Mouse (Mus musculus): Measurements from ENCODE around the gene Kidins220.

Gene Kidins220

GRCm38 (mm10) chr12:25024862-25025545 is 50.3 kb downstream of the Kidins220 start:
- DNase-seq (ENCODE audit: extremely low read depth, low read depth, low spot score): no peak

- DNase-seq (ENCODE audit: extremely low read depth, low read depth, low spot score): no peak
Observed at GRCm38 (mm10) chr12:25026308-25026707, 51.6 kb downstream of the Kidins220 start.

- DNase-seq (ENCODE audit: extremely low read depth, low read depth, low spot score): peak; percentile 7
Observed at GRCm38 (mm10) chr12:25027416-25027815, 52.7 kb downstream of the Kidins220 start.

GRCm38 (mm10) chr12:25033662-25034337 is 59.1 kb downstream of the Kidins220 start:
- no peak for DNase-seq (ENCODE audit: extremely low read depth, low read depth, low spot score)

DNA sequence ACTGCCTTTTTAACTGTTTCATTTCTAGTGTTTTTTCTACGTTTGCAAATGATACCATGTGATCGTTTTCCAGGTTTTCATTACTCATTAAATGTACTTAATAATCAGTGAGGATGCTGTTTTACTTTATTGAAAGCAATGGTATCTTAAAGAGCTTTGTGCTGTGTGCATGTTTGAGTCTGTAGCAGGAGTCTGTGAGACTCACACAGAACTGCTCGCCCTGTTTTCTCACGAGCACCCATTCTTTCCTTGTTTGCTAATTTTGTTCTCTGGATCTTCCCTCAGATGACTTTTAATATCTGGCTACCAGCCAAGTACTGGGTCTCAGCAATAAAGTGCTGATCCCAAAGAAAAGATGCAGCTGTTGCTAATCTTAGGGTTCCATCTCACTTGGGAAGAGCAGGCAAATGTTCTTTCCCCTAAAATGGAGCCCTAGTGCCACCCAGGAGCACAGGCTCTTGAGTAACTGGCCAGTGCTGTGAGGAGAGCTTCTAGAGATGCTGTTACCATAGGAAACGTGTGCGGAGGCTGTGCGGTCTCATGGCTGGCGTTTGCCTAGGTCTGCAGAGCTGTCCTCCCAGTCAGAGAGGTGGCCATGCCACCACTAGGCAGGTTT is 59.7 kb downstream of the Kidins220 start:
- DNase-seq (ENCODE audit: extremely low read depth, low read depth, low spot score): no peak

- DNase-seq (ENCODE audit: extremely low read depth, low read depth, low spot score): no peak
Observed at GRCm38 (mm10) chr12:25036024-25036423, 61.3 kb downstream of the Kidins220 start.

GRCm38 (mm10) chr12:25037222-25037621 is 62.5 kb downstream of the Kidins220 start:
- no peak for DNase-seq (ENCODE audit: extremely low read depth, low read depth, low spot score)

- DNase-seq (ENCODE audit: extremely low read depth, low read depth, low spot score): no peak
Observed at GRCm38 (mm10) chr12:25037681-25038472, 63.2 kb downstream of the Kidins220 start.

GRCm38 (mm10) chr12:25044056-25044455 is 69.3 kb downstream of the Kidins220 start:
- DNase-seq (ENCODE audit: extremely low read depth, low read depth, low spot score): no peak

GRCm38 (mm10) chr12:25044579-25044978 is 69.9 kb downstream of the Kidins220 start:
- DNase-seq (ENCODE audit: extremely low read depth, low read depth, low spot score): no peak

DNA sequence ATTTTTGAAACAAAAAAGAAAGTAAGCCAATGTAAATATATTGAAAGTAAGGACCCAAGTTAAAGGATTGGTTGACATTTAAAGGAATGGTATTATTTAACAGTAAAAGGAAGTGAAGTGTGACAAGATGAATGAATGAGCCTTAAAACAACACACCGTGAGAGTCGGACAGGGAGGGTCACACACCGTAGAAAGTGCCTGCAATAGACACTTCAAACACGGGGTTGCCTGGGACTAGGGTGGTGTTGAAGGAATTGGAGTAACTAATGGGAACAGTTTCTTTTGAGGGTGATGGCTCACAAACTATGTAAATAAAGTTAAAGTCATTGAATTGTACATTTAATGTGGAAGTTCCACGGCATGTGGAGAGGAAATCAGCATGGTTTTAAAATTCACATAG is 74.5 kb downstream of the Kidins220 start:
- DNase-seq (ENCODE audit: extremely low read depth, low read depth, low spot score): no peak

- no peak for DNase-seq (ENCODE audit: extremely low read depth, low read depth, low spot score)
Observed at GRCm38 (mm10) chr12:25054511-25054910, 79.8 kb downstream of the Kidins220 start.

- DNase-seq (ENCODE audit: extremely low read depth, low read depth, low spot score): no peak
Observed at GRCm38 (mm10) chr12:25054963-25055362, 80.2 kb downstream of the Kidins220 start.

DNA sequence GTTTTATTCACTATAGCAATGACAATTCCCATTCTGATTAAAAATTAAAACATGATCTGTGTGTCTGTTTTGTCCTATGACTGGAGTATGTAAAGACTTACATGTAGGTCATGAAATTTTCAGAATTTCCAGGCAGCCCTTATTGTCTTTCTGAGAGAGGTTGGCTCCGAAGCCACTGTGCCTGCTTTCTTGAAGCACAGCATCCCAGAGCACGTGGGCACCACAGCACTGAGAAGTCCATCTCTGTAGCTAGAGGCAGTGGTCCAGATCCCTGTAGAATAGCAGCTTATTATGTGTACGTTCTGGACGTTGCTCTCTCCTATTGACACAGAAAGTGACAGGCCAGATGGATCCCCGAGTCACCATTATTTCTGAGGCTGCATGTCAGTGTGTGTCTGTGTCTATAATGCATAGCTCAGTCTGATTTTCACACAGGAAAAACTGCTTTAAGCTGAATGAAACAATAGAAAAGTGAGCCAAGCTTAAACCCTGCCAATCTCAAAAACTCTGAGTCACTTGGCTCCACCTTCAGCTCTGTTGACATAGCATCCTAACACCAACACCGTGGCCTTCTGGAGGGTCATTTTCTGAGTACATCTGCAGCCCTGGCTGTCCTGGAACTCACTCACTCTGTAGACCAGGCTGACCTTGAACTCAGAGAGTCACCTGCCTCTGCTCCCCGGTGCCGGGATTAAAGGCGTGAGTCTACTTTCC is 84.9 kb downstream of the Kidins220 start:
- DNase-seq (ENCODE audit: extremely low read depth, low read depth, low spot score): peak; percentile 52

- DNase-seq (ENCODE audit: extremely low read depth, low read depth, low spot score): peak; percentile 95
Observed at GRCm38 (mm10) chr12:25060901-25061300, 86.2 kb downstream of the Kidins220 start.

DNA sequence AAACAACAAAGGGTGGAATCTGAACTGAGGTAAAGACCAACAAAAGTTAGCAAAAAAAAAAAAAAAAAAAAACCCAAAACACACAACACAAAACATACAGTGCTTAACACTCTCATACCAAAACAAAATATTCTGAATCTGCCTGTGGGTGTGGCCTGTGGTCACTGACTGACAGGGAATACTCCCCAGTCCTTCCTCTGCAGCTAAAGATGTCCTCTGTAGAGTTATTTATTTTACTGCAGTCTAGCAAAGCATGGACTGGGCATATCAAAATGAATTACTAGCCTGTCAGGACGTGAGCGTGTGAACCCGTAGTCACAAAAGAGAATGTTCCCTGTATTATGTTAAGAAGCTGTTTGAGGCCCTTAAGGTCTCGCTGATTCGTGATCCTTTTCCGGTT is 87.5 kb downstream of the Kidins220 start:
- no peak for DNase-seq (ENCODE audit: extremely low read depth, low read depth, low spot score)

GRCm38 (mm10) chr12:25073374-25073773 is 98.6 kb downstream of the Kidins220 start:
- DNase-seq (ENCODE audit: extremely low read depth, low read depth, low spot score): no peak

GRCm38 (mm10) chr12:25074344-25074743 is 99.6 kb downstream of the Kidins220 start:
- no peak for DNase-seq (ENCODE audit: extremely low read depth, low read depth, low spot score)

- DNase-seq (ENCODE audit: extremely low read depth, low read depth, low spot score): no peak
Observed at GRCm38 (mm10) chr12:25083260-25084178, 108.8 kb downstream of the Kidins220 start.

DNA sequence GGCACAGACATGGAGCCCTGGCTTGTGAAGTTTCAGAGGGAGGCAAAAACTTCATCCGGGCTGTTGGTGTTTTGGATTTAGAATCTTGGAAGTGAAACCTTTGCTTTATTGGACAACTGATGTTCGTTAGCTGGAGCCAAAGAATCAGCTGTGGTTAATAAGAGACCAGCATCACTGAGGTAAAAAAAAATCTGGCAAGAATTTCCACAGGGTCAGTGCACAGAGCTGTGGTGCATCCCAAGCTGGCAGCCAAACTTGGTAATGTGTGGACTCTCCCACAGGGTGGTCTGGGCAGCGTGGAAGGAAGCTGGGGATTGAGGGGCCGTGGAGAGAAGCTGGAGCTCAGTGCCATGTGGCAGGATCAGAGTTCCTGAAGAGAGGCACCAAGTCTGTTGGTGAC is 112.2 kb downstream of the Kidins220 start:
- DNase-seq (ENCODE audit: extremely low read depth, low read depth, low spot score): no peak

Data from fat pad, adult 2 months (tissue).